Mouse (Mus musculus) embryonic facial prominence, embryonic 11.5 days (tissue): ENCODE measurements at regions not wholly inside any gene's neighbourhood (a gene's known extent, or its start where the extent isn't known, plus 50 kb on each side); places are given as distances from the start of the nearest gene placed in this dataset.

Experiments
- ATAC-seq: fragments of 200-750 bp; cut with Nextera tagmentation; replicated peaks from 2 replicates; pipeline ENCODE4 v1.8.0; 2017; ENCODE audit warnings: low read depth; ENCODE audit not compliant: insufficient number of reproducible peaks, low FRiP score, low TSS enrichment
- DNase-seq: peaks from one replicate; pipeline ENCODE4 v3.0.0-alpha.2; 2015; ENCODE audit warnings: low spot score
- H3K27ac ChIP-seq: fragments of 300-500 bp; sonication (generic); replicated peaks from 2 replicates; pipeline ENCODE4 v1.5.1; 2014; ENCODE audit warnings: mild to moderate bottlenecking, low read depth, low read length, control low read depth
- H3K27me3 ChIP-seq: fragments of 300-500 bp; sonication (generic); 2 replicates; pipeline ENCODE4 v1.6.1; 2014; ENCODE audit warnings: mild to moderate bottlenecking, low read length, moderate library complexity, mixed read lengths; ENCODE audit not compliant: control insufficient read depth, insufficient read depth
- H3K36me3 ChIP-seq: fragments of 300-500 bp; sonication (generic); replicated peaks from 2 replicates; pipeline ENCODE4 v1.6.1; 2014; ENCODE audit warnings: low read depth, mild to moderate bottlenecking, low read length, moderate library complexity, mixed read lengths; ENCODE audit not compliant: control insufficient read depth, insufficient read depth
- H3K4me1 ChIP-seq: fragments of 300-500 bp; sonication (generic); 2 replicates; pipeline ENCODE4 v1.6.1; 2014; ENCODE audit warnings: low read length, mixed read lengths; ENCODE audit not compliant: control insufficient read depth, insufficient read depth
- H3K4me2 ChIP-seq: fragments of 300-500 bp; sonication (generic); 2 replicates; pipeline ENCODE4 v1.6.1; 2014; ENCODE audit warnings: low read depth, mild to moderate bottlenecking, control low read depth, low read length, moderate library complexity
- H3K4me3 ChIP-seq: fragments of 300-500 bp; sonication (generic); 2 replicates; pipeline ENCODE4 v1.5.1; 2014; ENCODE audit warnings: low read depth, low read length, control low read depth
- H3K9ac ChIP-seq: fragments of 300-500 bp; sonication (generic); replicated peaks from 2 replicates; pipeline ENCODE4 v1.6.1; 2014; ENCODE audit warnings: mild to moderate bottlenecking, control low read depth, low read length
- H3K9me3 ChIP-seq: fragments of 300-500 bp; sonication (generic); replicated peaks from 2 replicates; pipeline ENCODE4 v1.6.1; 2016; ENCODE audit warnings: mild to moderate bottlenecking, low read length, inconsistent platforms, mixed read lengths; ENCODE audit not compliant: control insufficient read depth
- WGBS: fragments of 180-500 bp; shearing (Covaris S2); extraction: QIAGEN DNeasy Blood & Tissue Kit; methylation state at CpG from one replicate; pipeline ENCODE4 v1.1.7; 2014; 5-methylcytosine and 5-hydroxymethylcytosine counted together

- no peaks in the 10 kb centered on the region for H3K36me3 ChIP-seq
- H3K4me2 ChIP-seq = no peak overlapping the region
- H3K9me3 ChIP-seq = no peaks in the 10 kb centered on the region
- no peaks in the 10 kb centered on the region for H3K4me1 ChIP-seq
- WGBS = 29% methylated on average over 5 of the region's 5 CpGs
- no peaks in the 10 kb centered on the region for H3K27me3 ChIP-seq
- peak; percentile 32 for DNase-seq
- H3K9ac ChIP-seq = no peak overlapping the region
- no peak overlapping the region for H3K4me3 ChIP-seq
- no peak overlapping the region for H3K27ac ChIP-seq
- ATAC-seq = no peak
These were observed 215.9 kb upstream of the Acvr2a start for GRCm38 (mm10) chr2:48597793-48598583.

GRCm38 (mm10) chr2:48599367-48599766, 214.5 kb upstream of the Acvr2a start:
- Histone ChIP-seq H3K4me1 (no peaks in the 10 kb centered on the region), H3K27me3 (no peaks in the 10 kb centered on the region), H3K9me3 (no peaks in the 10 kb centered on the region), H3K4me3 (no peak overlapping the region), H3K27ac (no peak overlapping the region), H3K36me3 (no peaks in the 10 kb centered on the region), H3K4me2 (no peak overlapping the region), H3K9ac (no peak overlapping the region)
- ATAC-seq (no peak), DNase-seq (no peak)
- WGBS = 81% methylated on average over 5 of the region's 5 CpGs

- Histone ChIP-seq H3K9me3 (no peaks in the 10 kb centered on the region), H3K27ac (no peak overlapping the region), H3K27me3 (no peaks in the 10 kb centered on the region), H3K4me2 (no peak overlapping the region), H3K4me3 (no peak overlapping the region), H3K4me1 (no peaks in the 10 kb centered on the region), H3K9ac (no peak overlapping the region), H3K36me3 (no peaks in the 10 kb centered on the region)
- no peak for DNase-seq
- 49% methylated on average over 8 of the region's 8 CpGs for WGBS
- ATAC-seq = no peak
These were observed 212.1 kb upstream of the Acvr2a start for GRCm38 (mm10) chr2:48601855-48602254.

GRCm38 (mm10) chr2:48609466-48609865, 204.4 kb upstream of the Acvr2a start:
- WGBS = 91% methylated on average over 3 of the region's 3 CpGs
- DNase-seq = no peak

GRCm38 (mm10) chr2:48612251-48612650, 201.7 kb upstream of the Acvr2a start:
- no peaks in the 10 kb centered on the region for H3K27me3 ChIP-seq
- WGBS = 85% methylated on average over 3 of the region's 3 CpGs
- no peaks in the 10 kb centered on the region for H3K4me1 ChIP-seq
- no peak overlapping the region for H3K4me3 ChIP-seq
- H3K27ac ChIP-seq = no peak overlapping the region
- DNase-seq = no peak
- H3K36me3 ChIP-seq = no peaks in the 10 kb centered on the region
- no peak for ATAC-seq
- H3K9me3 ChIP-seq = no peaks in the 10 kb centered on the region
- H3K4me2 ChIP-seq = no peak overlapping the region
- no peak overlapping the region for H3K9ac ChIP-seq

More at GRCm38 (mm10) chr2:48609466-48609865, 204.4 kb upstream of the Acvr2a start:
- H3K4me2 ChIP-seq = no peak overlapping the region
- H3K27me3 ChIP-seq = no peaks in the 10 kb centered on the region
- ATAC-seq = no peak
- no peaks in the 10 kb centered on the region for H3K9me3 ChIP-seq
- H3K36me3 ChIP-seq = no peaks in the 10 kb centered on the region
- no peaks in the 10 kb centered on the region for H3K4me1 ChIP-seq
- H3K9ac ChIP-seq = no peak overlapping the region
- H3K4me3 ChIP-seq = no peak overlapping the region
- H3K27ac ChIP-seq = no peak overlapping the region

GRCm38 (mm10) chr2:48617141-48617699, 196.7 kb upstream of the Acvr2a start:
- H3K9ac ChIP-seq = no peak overlapping the region
- H3K27ac ChIP-seq = no peak overlapping the region
- no peak overlapping the region for H3K4me3 ChIP-seq
- no peaks in the 10 kb centered on the region for H3K9me3 ChIP-seq
- no peak overlapping the region for H3K4me2 ChIP-seq
- no peaks in the 10 kb centered on the region for H3K27me3 ChIP-seq
- H3K36me3 ChIP-seq = no peaks in the 10 kb centered on the region
- DNase-seq (no peak), ATAC-seq (no peak)
- H3K4me1 ChIP-seq = no peaks in the 10 kb centered on the region
- WGBS = 37% methylated on average over 3 of the region's 3 CpGs

- H3K9ac ChIP-seq = no peak overlapping the region
- no peak for ATAC-seq
- no peak overlapping the region for H3K4me2 ChIP-seq
- no peak overlapping the region for H3K27ac ChIP-seq
- H3K4me1 ChIP-seq = no peaks in the 10 kb centered on the region
- no peak overlapping the region for H3K4me3 ChIP-seq
- 34% methylated on average over 5 of the region's 5 CpGs for WGBS
- no peak for DNase-seq
- H3K9me3 ChIP-seq = no peaks in the 10 kb centered on the region
- no peaks in the 10 kb centered on the region for H3K36me3 ChIP-seq
- no peaks in the 10 kb centered on the region for H3K27me3 ChIP-seq
These were observed 194.9 kb upstream of the Acvr2a start for GRCm38 (mm10) chr2:48619042-48619441.

- no peak for ATAC-seq
- Histone ChIP-seq H3K27me3 (no peaks in the 10 kb centered on the region), H3K4me3 (no peak overlapping the region), H3K9ac (no peak overlapping the region), H3K4me1 (no peaks in the 10 kb centered on the region), H3K27ac (no peak overlapping the region), H3K4me2 (no peak overlapping the region), H3K36me3 (no peaks in the 10 kb centered on the region), H3K9me3 (no peaks in the 10 kb centered on the region)
- WGBS = 71% methylated on average over 3 of the region's 3 CpGs
- no peak for DNase-seq
These were observed 193.1 kb upstream of the Acvr2a start for GRCm38 (mm10) chr2:48620815-48621214.
